Mouse (Mus musculus) limb, embryonic 14.5 days (tissue): ENCODE results near the gene Rev3l. TPM values are rescaled to one million over a fixed set of nuclear protein-coding genes. Genes with fewer than 3 reads are reported as not detected.
"Not testable (repeated sequence)": the region's sequence is repeated elsewhere in the genome, so short reads cannot be mapped to it uniquely, and the experiment has no call there.

Source experiments
- ATAC-seq: fragments of 200-750 bp; cut with Nextera tagmentation; 2 replicates; pipeline ENCODE4 v1.8.0; 2017; ENCODE audit warnings: low read depth, moderate number of reproducible peaks, moderate TSS enrichment; ENCODE audit not compliant: low FRiP score
- DNase-seq: peaks from one replicate; pipeline ENCODE4 v3.0.0-alpha.2; 2015; ENCODE audit warnings: low spot score
- H3K27ac ChIP-seq: fragments of 300-500 bp; sonication (generic); replicated peaks from 2 replicates; pipeline ENCODE4 v1.5.1; 2014; ENCODE audit warnings: low read depth, mild to moderate bottlenecking, low read length, moderate library complexity, mixed read lengths
- H3K27me3 ChIP-seq: fragments of 300-500 bp; sonication (generic); 2 replicates; pipeline ENCODE4 v1.6.1; 2014; ENCODE audit warnings: low read length, mixed read lengths; ENCODE audit not compliant: control insufficient read depth, insufficient read depth
- H3K36me3 ChIP-seq: fragments of 300-500 bp; sonication (generic); 2 replicates; pipeline ENCODE4 v1.6.1; 2014; ENCODE audit warnings: mild to moderate bottlenecking, low read length, moderate library complexity, mixed read lengths; ENCODE audit not compliant: control insufficient read depth, insufficient read depth
- H3K4me1 ChIP-seq: fragments of 300-500 bp; sonication (generic); 2 replicates; pipeline ENCODE4 v1.6.1; 2014; ENCODE audit warnings: antibody characterized with exemption, low read length, mixed read lengths; ENCODE audit not compliant: control insufficient read depth, insufficient read depth
- H3K4me2 ChIP-seq: fragments of 300-500 bp; sonication (generic); replicated peaks from 2 replicates; pipeline ENCODE4 v1.6.1; 2014; ENCODE audit warnings: low read depth, mild to moderate bottlenecking, low read length, moderate library complexity; ENCODE audit not compliant: severe bottlenecking
- H3K4me3 ChIP-seq: fragments of 300-500 bp; sonication (generic); replicated peaks from 2 replicates; pipeline ENCODE4 v1.5.1; 2014; ENCODE audit warnings: low read length
- H3K9ac ChIP-seq: fragments of 300-500 bp; sonication (generic); 2 replicates; pipeline ENCODE4 v1.6.1; 2014; ENCODE audit warnings: mild to moderate bottlenecking, low read depth, low read length, moderate library complexity; ENCODE audit not compliant: severe bottlenecking
- H3K9me3 ChIP-seq: fragments of 300-500 bp; sonication (generic); 2 replicates; pipeline ENCODE4 v1.6.1; 2016; ENCODE audit warnings: low read length; ENCODE audit not compliant: control insufficient read depth
- POLR2A ChIP-seq: fragments of 200-500 bp; IDR thresholded peaks from 2 replicates; pipeline ENCODE4 v1.8.0; 2012; ENCODE audit warnings: inconsistent platforms, mild to moderate bottlenecking, moderate library complexity, borderline replicate concordance; ENCODE audit not compliant: insufficient read depth, insufficient read length; ENCODE audit errors: extremely low read depth
- WGBS: fragments of 180-500 bp; shearing (Covaris S2); extraction: QIAGEN DNeasy Blood & Tissue Kit; methylation state at CpG from one replicate; pipeline ENCODE4 v1.1.7; 2014; 5-methylcytosine and 5-hydroxymethylcytosine counted together
- polyA plus RNA-seq, 2 experiments: library from polyadenylated mRNA; depleted of rRNA in 1 of 2; stranded (reverse) in 1 of 2; unstranded in 1 of 2; fragments of >200 nt; fragmentation: Nextera tagmentation in 1 of 2; extraction: Ambion mirVana in 1 of 2; gene quantifications; 2 replicates each; pipeline versions ENCODE4 v1.2.1 to v1.2.3; 2012 to 2014

The Rev3l gene
- polyA plus RNA-seq, 2 experiments: 25.8 to 65.3 TPM

DNA sequence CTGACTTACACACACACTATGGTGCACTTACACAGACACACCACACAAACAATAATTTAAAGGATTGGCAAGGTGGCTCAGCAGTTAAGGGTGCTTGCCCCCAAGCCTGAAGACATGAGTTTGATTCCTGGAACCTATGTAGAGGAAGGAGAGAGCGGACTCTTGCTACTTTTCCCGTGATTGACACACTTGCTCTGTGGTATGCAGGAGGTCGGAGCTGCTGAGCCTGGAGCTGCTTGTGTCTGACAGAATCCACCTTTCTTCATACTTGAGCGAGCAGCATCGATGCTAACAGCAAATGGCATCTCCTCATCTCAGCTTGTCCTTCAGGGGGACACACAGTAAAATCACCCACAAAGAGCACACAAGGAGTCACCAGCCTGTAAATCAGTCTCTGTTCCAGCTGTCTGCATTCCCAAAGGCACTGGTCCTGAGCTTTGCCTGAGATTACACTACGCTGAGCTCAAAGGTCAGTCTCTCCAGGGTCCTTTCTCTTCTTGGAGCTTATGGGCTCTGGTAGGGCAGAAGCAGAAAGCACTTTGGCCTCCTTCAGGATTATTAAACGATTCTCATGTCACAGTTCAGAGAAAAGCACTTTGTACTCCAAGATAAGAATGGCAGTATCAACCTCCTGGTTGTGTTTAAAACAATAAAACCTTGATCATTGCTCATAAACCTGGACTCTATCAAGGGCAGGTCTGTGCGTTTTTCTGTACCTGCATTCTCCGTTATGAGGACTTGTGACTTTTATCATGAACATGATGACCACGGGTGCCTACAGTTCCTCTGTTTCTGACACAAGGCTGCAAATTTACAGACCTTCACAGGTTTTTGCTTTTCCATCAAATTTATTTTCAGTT, 175.1 kb downstream of the Rev3l start:
- WGBS: 75% methylated on average over 10 of the region's 10 CpGs
- ATAC-seq: no peak
- H3K27ac ChIP-seq: no peak overlapping the region
- H3K9ac ChIP-seq: no peak overlapping the region
- no peak overlapping the region for H3K4me2 ChIP-seq
- no peaks in the 10 kb centered on the region for H3K36me3 ChIP-seq
- no peaks in the 10 kb centered on the region for H3K27me3 ChIP-seq
- DNase-seq: no peak
- no peaks in the 10 kb centered on the region for H3K9me3 ChIP-seq
- no peak overlapping the region for H3K4me3 ChIP-seq
- TF ChIP-seq POLR2A: no peak
- H3K4me1 ChIP-seq: no peaks in the 10 kb centered on the region

- no peak overlapping the region for H3K9ac ChIP-seq
- no peaks in the 10 kb centered on the region for H3K9me3 ChIP-seq
- no peak overlapping the region for H3K4me2 ChIP-seq
- no peaks in the 10 kb centered on the region for H3K27me3 ChIP-seq
- TF ChIP-seq POLR2A: no peak
- no peak overlapping the region for H3K4me3 ChIP-seq
- no peak for DNase-seq
- no peaks in the 10 kb centered on the region for H3K36me3 ChIP-seq
- H3K4me1 ChIP-seq: no peaks in the 10 kb centered on the region
- no peak overlapping the region for H3K27ac ChIP-seq
- 72% methylated on average over 13 of the region's 13 CpGs for WGBS
- ATAC-seq: no peak
These were observed 177.0 kb downstream of the Rev3l start for GRCm38 (mm10) chr10:39908768-39909441.

GRCm38 (mm10) chr10:39912616-39913015, 180.7 kb downstream of the Rev3l start:
- Histone ChIP-seq H3K9me3 (no peaks in the 10 kb centered on the region), H3K36me3 (no peaks in the 10 kb centered on the region), H3K27ac (no peak overlapping the region), H3K27me3 (no peaks in the 10 kb centered on the region), H3K4me3 (no peak overlapping the region), H3K9ac (no peak overlapping the region), H3K4me1 (no peaks in the 10 kb centered on the region), H3K4me2 (no peak overlapping the region)
- TF ChIP-seq POLR2A: no peak
- DNase-seq (no peak), ATAC-seq (no peak)

GRCm38 (mm10) chr10:39924556-39924955, 192.6 kb downstream of the Rev3l start:
- not testable (repeated sequence) for DNase-seq, H3K27ac ChIP-seq, ATAC-seq, H3K9ac ChIP-seq, H3K4me3 ChIP-seq, H3K4me2 ChIP-seq, H3K4me1 ChIP-seq, H3K36me3 ChIP-seq, H3K9me3 ChIP-seq
- peaks cover 15% of the 10 kb centered on the region for H3K27me3 ChIP-seq
- 67% methylated on average over 8 of the region's 8 CpGs for WGBS

Other genes starting within 250 kb of the Rev3l start
- 7.5 and 9.0 TPM in 2 replicates for gene Traf3ip2, start 119.2 kb upstream of the Rev3l start, polyA plus RNA-seq (2012; rRNA removed)
- 13.3 and 13.7 TPM in 2 replicates for gene Traf3ip2, start 119.2 kb upstream of the Rev3l start, polyA plus RNA-seq (2014; fragmentation: Nextera tagmentation; extraction: Ambion mirVana)
- gene Mfsd4b4, start 167.1 kb downstream of the Rev3l start, polyA plus RNA-seq (2012; rRNA removed): 14.7 and 16.6 TPM in 2 replicates
- 5.7 and 6.0 TPM in 2 replicates for gene Mfsd4b4, start 167.1 kb downstream of the Rev3l start, polyA plus RNA-seq (2014; fragmentation: Nextera tagmentation; extraction: Ambion mirVana)
- gene Mfsd4b2, start 194.8 kb downstream of the Rev3l start, polyA plus RNA-seq (2012; rRNA removed): 0.03 and 0.08 TPM in 2 replicates
- gene Mfsd4b2, start 194.8 kb downstream of the Rev3l start, polyA plus RNA-seq (2014; fragmentation: Nextera tagmentation; extraction: Ambion mirVana): not detected in 2 replicates
- gene Mfsd4b3, start 228.0 kb downstream of the Rev3l start, polyA plus RNA-seq (2012; rRNA removed): 0.44 and 0.56 TPM in 2 replicates
- gene Mfsd4b3, start 228.0 kb downstream of the Rev3l start, polyA plus RNA-seq (2014; fragmentation: Nextera tagmentation; extraction: Ambion mirVana): 0.26 and 0.48 TPM in 2 replicates